Mouse (Mus musculus) liver, adult 2 months (tissue): ENCODE measurements around the gene Traf6. TPM values are rescaled to one million over a fixed set of nuclear protein-coding genes. Genes with fewer than 3 reads are reported as not detected.

Experiments used
- DNase-seq: peaks from one replicate; pipeline ENCODE4 v3.0.0-alpha.2; 2011; ENCODE audit warnings: low read depth, low spot score; ENCODE audit errors: extremely low read depth
- H3K27ac ChIP-seq: fragments of 200-500 bp; replicated peaks from 2 replicates; pipeline ENCODE4 v1.5.1; 2012; ENCODE audit warnings: low read depth, mild to moderate bottlenecking, control low read depth, inconsistent platforms, low read length; ENCODE audit not compliant: insufficient read depth
- H3K27me3 ChIP-seq: fragments of 200-500 bp; 2 replicates; pipeline ENCODE4 v1.6.1; 2012; ENCODE audit warnings: mild to moderate bottlenecking, moderate library complexity, low read length, inconsistent platforms; ENCODE audit not compliant: control insufficient read depth, insufficient read depth
- H3K36me3 ChIP-seq: fragments of 200-500 bp; 2 replicates; pipeline ENCODE4 v1.6.1; 2012; ENCODE audit warnings: low read length, inconsistent platforms; ENCODE audit not compliant: control insufficient read depth, insufficient read depth
- H3K4me1 ChIP-seq: fragments of 200-500 bp; 2 replicates; pipeline ENCODE4 v1.6.1; 2011; ENCODE audit warnings: low read length; ENCODE audit not compliant: control insufficient read depth, insufficient read depth
- H3K4me3 ChIP-seq: fragments of 200-500 bp; 2 replicates; pipeline ENCODE4 v1.5.1; 2011; ENCODE audit warnings: low read depth, mild to moderate bottlenecking, control low read depth, low read length, moderate library complexity; ENCODE audit not compliant: insufficient read depth
- H3K79me2 ChIP-seq: fragments of 200-500 bp; 2 replicates; pipeline ENCODE4 v1.6.1; 2012; ENCODE audit warnings: inconsistent platforms, mild to moderate bottlenecking, low read length, moderate library complexity; ENCODE audit not compliant: control insufficient read depth, insufficient read depth
- H3K9ac ChIP-seq: fragments of 200-500 bp; 2 replicates; pipeline ENCODE4 v1.6.1; 2012; ENCODE audit warnings: low read depth, mild to moderate bottlenecking, control low read depth, inconsistent platforms, low read length
- CTCF ChIP-seq: fragments of 200-500 bp; IDR thresholded peaks from 2 replicates; pipeline ENCODE4 v1.5.1; 2011; ENCODE audit warnings: low read depth, low read length, control low read depth
- POLR2A ChIP-seq: fragments of 200-500 bp; IDR thresholded peaks from 2 replicates; pipeline ENCODE4 v1.6.1; 2011; ENCODE audit warnings: low read length, control low read depth; ENCODE audit not compliant: insufficient read depth; ENCODE audit errors: extremely low read depth
- WGBS: fragments of 180-500 bp; shearing (Covaris S2); methylation state at CpG from one replicate; pipeline ENCODE4 v1.1.7; 2018; 5-methylcytosine and 5-hydroxymethylcytosine counted together
- polyA plus RNA-seq: library from polyadenylated mRNA; depleted of rRNA; stranded (reverse); fragments of >200 nt; gene quantifications from 2 replicates; pipeline ENCODE4 v1.2.3, GENCODE M21; 2012; rRNA removed
- total RNA-seq: library from RNA; depleted of rRNA; stranded (reverse); fragments of >200 nt; gene quantifications from 2 replicates; pipeline ENCODE4 v1.2.3, GENCODE M21; 2014; rRNA removed

Gene Traf6
- total RNA-seq (7.7 and 9.5 TPM in 2 replicates), polyA plus RNA-seq (5.4 and 6.0 TPM in 2 replicates)

- peak; percentile 46; the same call in 1 of the 2 replicates for TF ChIP-seq POLR2A
- peak; percentile 79 for TF ChIP-seq CTCF
- peak; percentile 57 for DNase-seq
- H3K4me3 ChIP-seq: peak within 1 kb of the TSS; percentile 98
- H3K27me3 ChIP-seq: no peaks in the 10 kb centered on the region
- WGBS: under 1% methylated on average over 68 of the region's 68 CpGs
- no peaks in the 10 kb centered on the region for H3K36me3 ChIP-seq
- H3K79me2 ChIP-seq: peaks cover 10% of the 10 kb centered on the region; the same call in 1 of the 2 replicates
- peak within 1 kb of the TSS; percentile 17; the same call in 1 of the 2 replicates for H3K27ac ChIP-seq
- H3K9ac ChIP-seq: peak within 1 kb of the TSS; percentile 97
- peaks cover 8% of the 10 kb centered on the region; the same call in 1 of the 2 replicates for H3K4me1 ChIP-seq
Measured at GRCm38 (mm10) chr2:101678236-101679021, at the start of gene Traf6. Gene Traf6 (plus strand): TSS chr2:101678429.

- TF ChIP-seq POLR2A (no peak), CTCF (no peak)
- WGBS: 85% methylated on average over 7 of the region's 7 CpGs
Measured at GRCm38 (mm10) chr2:101638979-101639839, 39.0 kb upstream of the Traf6 start.

GRCm38 (mm10) chr2:101639840-101640350 lies 38.3 kb upstream of the Traf6 start:
- no peaks in the 10 kb centered on the region for H3K4me1 ChIP-seq
- DNase-seq: no peak
- no peaks in the 10 kb centered on the region for H3K27me3 ChIP-seq
- H3K4me3 ChIP-seq: no peak overlapping the region
- 71% methylated on average over 3 of the region's 3 CpGs for WGBS
- no peaks in the 10 kb centered on the region for H3K79me2 ChIP-seq
- no peak overlapping the region for H3K9ac ChIP-seq
- no peak for TF ChIP-seq CTCF
- TF ChIP-seq POLR2A: no peak
- no peak overlapping the region for H3K27ac ChIP-seq
- no peaks in the 10 kb centered on the region for H3K36me3 ChIP-seq

More at GRCm38 (mm10) chr2:101638979-101639839, 39.0 kb upstream of the Traf6 start:
- Histone ChIP-seq H3K27me3 (no peaks in the 10 kb centered on the region), H3K27ac (no peak overlapping the region), H3K9ac (no peak overlapping the region), H3K36me3 (no peaks in the 10 kb centered on the region), H3K4me1 (no peaks in the 10 kb centered on the region), H3K4me3 (no peak overlapping the region), H3K79me2 (no peaks in the 10 kb centered on the region)
- DNase-seq: no peak

DNA sequence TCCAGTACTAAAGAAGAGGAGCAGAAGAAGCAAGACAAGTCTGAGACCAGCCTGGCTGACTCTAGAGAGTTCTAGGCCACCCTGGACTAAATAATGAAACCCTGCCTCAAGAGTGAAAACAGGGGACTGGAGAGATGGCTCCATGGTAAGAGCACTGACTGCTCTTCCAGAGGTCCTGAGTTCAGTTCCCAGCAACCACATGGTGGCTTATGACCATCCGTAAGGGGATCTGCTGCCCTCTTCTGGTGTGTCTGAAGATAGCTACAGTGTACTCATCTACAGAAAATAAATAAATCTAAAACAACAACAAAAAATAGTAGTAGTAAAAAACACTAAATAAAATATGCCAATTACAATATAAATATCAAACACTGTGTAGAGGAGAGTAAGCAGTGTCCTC lies 32.4 kb upstream of the Traf6 start:
- no peak for TF ChIP-seq POLR2A
- no peak for TF ChIP-seq CTCF
- no peaks in the 10 kb centered on the region for H3K27me3 ChIP-seq
- no peaks in the 10 kb centered on the region for H3K79me2 ChIP-seq
- WGBS: 76% methylated on average over 1 of the region's 1 CpGs
- no peak overlapping the region for H3K9ac ChIP-seq
- H3K4me1 ChIP-seq: no peaks in the 10 kb centered on the region
- no peaks in the 10 kb centered on the region for H3K36me3 ChIP-seq
- DNase-seq: no peak
- H3K4me3 ChIP-seq: no peak overlapping the region
- H3K27ac ChIP-seq: no peak overlapping the region

GRCm38 (mm10) chr2:101648361-101648760 lies 29.9 kb upstream of the Traf6 start:
- DNase-seq: no peak
- Histone ChIP-seq H3K4me3 (no peak overlapping the region), H3K9ac (no peak overlapping the region), H3K27me3 (no peaks in the 10 kb centered on the region), H3K79me2 (no peaks in the 10 kb centered on the region), H3K4me1 (no peaks in the 10 kb centered on the region), H3K27ac (no peak overlapping the region), H3K36me3 (no peaks in the 10 kb centered on the region)
- 87% methylated on average over 2 of the region's 2 CpGs for WGBS
- no peak for TF ChIP-seq CTCF
- TF ChIP-seq POLR2A: no peak
